Mouse (Mus musculus) spleen, postnatal 14 days (tissue): Measurements from ENCODE around the gene Dnhd1.
"Not testable (repeated sequence)": the region's sequence is repeated elsewhere in the genome, so short reads cannot be mapped to it uniquely, and the experiment has no call there.

Experiments
- DNase-seq, 2 experiments: peaks; one replicate each; pipeline ENCODE4 v3.0.0; 2021 to 2022; ENCODE audit warnings: low spot score in 2 of 2

Gene Dnhd1

DNA sequence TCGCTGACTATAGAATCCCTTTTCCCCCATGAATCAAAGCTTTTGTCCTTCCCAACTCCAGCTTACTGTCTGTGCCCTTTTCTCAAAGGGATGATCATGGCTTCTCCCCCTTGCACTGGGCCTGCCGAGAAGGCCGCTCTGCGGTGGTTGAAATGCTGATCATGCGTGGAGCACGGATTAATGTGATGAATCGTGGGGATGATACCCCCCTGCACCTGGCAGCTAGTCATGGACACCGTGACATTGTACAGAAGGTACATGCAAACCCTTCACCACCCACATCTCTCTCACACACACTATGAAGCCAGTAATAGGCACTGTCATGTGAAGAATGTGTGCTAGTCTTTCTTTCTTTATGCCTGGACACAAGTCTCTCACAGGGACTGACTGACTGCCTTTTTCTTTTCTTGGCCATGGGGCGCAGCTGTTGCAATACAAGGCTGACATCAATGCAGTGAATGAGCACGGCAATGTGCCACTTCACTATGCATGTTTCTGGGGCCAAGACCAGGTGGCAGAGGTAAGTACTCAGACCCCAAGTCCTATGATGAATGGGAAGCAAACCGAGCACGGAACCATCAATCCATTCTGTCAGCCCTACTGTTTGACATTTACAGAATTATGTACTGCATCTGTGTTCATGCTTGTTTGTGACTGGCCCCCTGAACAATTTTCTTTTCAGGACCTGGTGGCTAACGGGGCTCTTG is 89.6 kb downstream of the Dnhd1 start:
- DNase-seq = no peak

DNA sequence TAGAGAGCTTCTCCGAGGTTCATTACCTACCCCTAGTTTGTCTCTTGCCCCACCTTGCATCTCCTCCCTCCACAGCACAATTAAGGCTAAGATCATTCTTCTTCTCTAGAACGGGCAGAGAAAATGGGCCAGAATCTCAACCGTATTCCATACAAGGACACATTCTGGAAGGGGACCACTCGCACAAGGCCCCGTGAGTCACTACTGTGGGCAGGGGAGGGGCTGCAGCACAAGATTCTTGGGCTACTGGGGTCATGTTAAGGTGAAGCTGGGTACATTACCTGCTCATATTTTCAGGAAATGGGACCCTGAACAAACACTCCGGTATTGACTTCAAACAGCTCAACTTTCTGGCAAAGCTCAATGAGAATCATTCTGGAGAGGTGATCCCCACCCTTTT is 90.2 kb downstream of the Dnhd1 start:
- DNase-seq = no peak

DNA sequence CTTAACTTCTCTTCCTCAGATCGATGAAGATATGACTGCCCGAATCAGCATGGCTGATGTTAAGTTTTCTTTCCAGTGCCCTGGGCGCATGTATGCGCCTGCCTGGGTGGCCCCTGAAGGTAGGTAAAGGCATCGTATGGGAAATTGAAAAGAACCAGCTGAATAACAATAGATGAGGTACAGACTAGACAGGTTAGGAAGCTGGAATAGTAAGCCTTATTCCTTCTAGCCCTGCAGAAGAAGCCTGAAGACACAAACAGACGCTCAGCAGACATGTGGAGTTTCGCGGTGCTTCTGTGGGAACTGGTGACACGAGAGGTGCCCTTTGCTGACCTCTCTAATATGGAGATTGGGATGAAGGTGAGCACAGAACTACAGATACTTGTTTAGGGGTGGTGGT is 91.4 kb downstream of the Dnhd1 start:
- DNase-seq = no peak

DNA sequence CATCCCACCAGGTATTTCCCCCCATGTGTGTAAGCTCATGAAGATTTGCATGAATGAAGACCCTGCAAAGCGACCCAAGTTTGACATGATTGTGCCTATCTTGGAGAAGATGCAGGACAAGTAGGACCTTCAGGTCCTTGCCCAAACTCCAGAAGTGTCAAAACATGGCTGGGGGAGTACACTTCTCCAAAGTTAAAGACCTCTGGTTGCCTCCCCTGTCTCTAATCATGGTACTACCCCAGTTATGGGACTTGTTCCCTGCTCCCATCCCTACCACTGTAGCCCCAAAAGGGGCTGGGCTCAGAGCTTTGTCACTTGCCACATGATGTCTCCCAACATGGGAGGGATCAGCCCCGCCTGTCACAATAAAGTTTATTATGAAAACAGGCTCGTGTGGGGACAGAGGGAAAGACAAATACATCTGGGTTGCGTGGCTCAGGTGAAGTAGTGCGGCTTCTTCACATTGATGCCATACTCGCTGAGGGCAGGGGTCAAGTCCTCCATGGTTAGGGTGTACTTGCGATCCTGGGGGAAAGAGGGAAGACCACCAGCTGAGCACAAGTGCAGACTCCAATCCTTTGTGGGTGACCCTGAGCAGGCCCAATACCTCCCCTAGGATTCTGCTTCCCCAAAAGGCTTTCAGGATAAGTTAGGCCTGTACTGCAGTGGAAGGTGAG is 92.0 kb downstream of the Dnhd1 start:
- not testable (repeated sequence) for DNase-seq

DNA sequence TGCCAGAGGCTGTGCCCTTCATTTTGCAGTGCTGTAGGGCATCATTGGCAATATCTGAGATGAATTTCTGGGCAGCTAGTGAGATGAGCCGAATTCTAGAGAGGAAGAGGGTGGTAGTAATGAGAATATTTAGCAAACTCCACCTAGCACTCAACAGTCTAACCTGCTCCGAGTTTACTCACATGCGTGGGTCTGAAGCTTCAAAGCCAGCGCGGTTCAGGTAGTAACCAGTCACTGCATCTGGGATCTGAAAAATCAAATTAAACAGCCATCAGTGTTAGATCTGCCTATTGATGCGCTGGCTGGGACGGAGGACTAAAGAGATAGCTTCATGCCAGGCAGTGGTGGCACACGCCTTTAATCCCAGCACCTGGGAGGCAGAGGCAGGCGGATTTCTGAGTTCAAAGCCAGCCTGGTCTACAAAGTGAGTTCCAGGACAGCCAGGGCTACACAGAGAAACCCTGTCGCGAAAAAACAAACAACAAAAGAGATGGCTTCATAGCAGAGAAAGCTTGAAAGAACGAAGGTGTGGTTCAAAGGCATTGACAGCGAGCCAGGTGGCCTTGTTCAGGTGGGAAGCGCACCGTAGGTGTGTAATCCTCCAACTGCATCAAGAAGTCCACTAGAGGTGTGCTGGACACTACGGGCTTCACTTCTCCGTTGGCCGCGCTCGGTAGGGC is 92.8 kb downstream of the Dnhd1 start:
- DNase-seq = not testable (repeated sequence)

DNA sequence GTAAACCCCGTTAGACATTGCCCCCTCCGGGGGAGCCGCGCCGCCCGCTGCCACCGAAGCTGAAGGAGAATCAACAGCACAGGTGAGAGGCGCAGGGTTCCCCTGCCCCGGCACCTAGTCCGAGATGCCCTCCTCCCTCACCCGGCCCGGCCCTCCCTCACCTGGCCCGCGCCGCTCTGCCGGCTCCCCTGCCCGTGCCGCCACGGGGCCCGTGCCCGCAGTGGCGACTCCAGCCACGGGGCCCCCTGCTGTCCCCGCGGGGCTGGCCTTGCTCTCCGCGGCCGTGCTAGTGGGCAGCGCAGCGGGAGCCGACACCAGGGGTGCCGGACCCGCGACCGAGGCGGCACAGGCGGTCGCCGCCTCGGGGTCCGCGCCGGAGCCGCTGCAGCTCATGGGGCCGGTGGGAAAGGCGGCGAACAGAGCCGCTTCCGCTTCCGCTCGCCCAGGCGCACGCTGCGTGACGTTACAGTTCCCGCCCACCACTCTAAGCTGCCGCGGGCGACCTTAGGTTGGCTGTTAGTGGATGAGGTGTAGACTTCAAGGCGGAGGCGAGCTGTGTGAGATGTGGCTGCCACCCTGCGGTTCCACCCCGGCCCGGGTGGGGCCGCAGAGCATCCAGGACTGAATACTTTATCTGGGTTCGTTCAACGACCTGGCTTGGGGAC is 93.4 kb downstream of the Dnhd1 start, which contains the start of gene Taf10:
Gene Taf10 (minus strand): TSS at position 436 of the 665 bp plus-strand sequence.
- peak; percentile 76 to 86 for DNase-seq

DNA sequence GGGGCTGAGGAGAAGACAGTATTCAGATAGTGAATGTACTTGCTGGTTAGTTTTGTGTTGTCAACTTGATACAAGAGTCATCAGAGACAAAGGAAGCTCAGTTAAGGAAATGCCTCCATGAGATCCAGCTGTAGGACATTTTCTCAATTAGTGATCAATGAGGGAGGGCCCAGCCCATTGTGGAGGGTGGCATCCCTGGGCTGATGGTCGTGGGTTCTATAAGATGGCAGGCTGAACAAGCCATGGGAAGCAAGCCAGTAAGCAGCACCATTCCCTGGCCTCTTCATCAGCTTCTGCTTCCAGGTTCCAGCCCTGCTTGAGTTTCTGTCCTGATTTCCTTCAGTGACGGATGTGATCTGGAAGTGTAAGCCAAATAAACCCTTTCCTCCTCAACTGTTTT is 97.1 kb downstream of the Dnhd1 start:
- DNase-seq = no peak

DNA sequence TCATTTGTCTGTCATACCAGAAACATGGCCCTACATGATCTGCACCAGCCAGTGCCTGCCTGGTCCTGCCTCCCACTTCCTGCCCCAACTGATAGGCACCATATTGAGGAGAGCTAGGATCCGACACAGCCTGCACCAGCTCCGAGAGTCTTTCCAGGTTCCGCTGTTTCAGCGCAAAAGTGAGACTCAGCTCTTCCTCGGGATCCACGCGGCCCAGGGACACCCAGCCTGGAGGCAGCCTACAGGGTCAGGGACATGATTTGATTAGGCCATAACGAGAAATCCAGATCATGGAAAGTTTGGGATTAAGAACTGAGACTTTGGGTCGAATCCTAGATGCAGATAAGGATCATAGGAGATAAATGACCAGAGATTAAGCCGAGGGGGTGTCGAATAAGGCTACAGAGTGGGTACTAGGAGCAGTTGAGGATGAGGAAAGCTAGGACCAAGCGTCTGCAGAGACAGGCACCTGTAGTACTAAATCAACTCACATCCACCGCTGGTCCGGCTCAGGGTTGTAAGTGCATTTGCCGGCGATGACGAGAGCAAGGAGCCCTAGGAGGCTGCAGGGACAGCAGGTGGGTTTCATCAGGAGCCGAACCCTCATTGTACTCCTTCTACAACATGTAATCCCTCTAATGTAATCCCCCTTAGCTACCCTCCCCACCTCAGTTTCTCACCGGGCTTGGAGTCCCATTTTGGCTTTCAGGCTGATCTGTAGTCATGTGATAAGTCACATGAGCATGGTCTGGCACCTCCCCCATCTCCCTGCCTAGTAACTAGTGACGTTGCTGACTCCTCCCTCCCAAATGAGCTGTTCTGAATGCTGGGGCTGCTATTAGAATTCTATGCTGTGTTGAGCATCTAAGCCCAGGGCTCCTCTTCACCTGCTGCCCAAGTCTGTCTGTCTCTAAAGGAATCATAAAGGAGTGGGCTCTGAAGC is 101.1 kb downstream of the Dnhd1 start, which contains the start of gene Tpp1:
Gene Tpp1 (minus strand): TSS at position 745 of the 943 bp plus-strand sequence.
- peak; percentile 76 to 87 for DNase-seq

DNA sequence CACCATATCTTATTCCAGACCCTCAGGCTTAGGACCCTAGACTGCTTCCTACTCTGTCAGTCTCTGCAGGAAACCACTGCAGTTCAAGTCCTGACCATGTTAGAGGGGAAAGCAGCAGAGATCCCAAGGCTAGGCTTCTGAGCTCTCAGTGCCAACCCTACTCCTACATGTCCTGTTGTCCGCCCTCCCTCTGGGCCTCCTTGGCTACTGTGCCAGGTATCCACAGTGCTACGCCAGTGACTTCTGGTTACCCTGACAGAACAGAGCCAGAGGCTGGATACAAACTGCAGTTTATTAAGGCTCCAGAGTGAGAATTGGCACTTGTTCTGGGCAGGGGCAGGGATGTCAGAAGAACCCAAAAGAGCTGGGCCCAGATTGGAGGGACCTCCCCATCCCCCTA is 102.1 kb downstream of the Dnhd1 start:
- DNase-seq = no peak

DNA sequence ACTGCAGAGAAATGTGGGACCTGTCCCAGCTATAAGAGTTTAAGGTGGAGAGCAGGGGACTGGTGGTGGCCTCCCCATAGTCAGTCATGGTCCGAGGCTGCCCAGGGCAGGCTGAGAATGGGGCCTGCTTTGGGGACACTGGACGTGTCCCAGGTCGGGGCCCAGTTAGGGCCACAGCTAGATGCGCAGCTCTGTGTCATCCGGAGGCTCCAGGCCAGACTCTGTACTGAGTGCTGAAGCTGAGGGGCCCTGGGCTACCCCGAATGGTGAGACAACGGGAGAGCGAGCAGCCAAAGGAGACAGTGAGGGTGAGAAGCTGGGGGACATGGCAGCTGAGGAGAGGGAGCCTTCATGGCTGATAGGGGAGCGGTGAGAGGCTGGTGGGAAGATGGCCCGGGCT is 102.7 kb downstream of the Dnhd1 start:
- DNase-seq = no peak

DNA sequence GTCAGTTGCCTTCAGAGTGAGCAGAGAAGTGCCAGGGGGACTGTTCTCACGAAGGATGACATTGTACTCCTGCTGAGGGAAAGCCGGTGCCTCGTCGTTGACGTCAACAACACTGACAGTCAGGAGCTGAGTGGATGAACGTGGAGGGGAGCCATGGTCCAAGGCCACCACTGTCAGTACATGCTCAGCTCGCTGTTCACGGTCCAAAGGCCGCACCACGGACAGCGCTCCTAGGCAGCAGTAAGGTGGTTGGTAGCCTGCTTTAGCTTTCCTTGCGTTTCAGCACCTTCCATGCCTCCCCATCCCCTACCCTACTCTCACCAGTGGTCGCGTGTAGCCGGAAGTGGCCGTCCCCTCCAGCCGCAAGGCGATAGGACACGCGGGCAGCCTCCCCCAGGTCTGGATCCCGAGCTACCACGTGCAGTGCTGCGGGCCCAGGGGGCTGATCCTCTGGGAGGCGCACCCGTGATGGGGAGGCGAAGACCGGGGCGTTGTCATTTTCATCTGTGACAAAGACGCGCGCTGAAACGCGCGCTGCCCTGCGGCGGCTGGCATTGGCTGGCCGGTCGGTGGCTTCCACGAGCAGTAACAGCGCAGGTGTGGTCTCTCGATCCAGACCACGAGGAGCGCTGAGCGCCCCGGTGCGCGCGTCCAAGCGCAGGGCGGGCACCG is 111.3 kb downstream of the Dnhd1 start:
- no peak for DNase-seq

DNA sequence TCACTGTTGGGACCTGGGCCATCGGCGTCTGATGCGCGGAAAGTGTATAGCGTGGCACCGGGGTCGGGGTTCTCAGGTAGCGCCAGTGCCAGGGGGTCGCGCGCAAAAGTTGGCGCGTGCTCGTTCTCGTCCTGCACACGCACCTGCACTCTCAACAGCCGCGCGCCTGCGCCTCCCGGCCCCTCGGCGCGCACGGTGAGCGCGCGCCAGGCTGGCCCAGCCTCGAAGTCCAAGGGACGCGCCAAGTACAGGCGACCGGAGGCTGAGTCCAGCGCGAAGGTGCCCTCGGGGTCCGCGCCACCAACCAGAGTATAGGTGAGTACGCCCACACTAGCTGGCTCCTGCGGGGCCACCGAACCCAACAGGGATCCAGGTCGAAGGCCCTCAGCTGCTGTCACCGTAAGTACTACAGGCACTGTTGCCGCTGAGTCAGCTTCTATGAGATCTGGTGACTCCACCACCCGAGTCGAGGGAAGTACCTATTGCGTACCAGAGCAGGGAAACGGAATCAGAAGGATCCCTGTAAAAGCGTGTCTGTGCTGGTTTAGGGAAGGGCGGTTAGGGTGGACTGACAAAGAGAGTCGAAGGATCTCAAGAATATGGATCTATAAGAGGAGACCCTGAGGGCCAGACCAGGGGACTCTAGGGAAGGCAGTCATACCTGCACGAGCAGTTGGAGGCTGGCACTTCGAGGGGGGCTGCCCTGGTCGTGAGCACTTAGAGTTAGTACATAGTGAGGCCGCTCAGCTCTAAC is 112.1 kb downstream of the Dnhd1 start:
- no peak for DNase-seq

DNA sequence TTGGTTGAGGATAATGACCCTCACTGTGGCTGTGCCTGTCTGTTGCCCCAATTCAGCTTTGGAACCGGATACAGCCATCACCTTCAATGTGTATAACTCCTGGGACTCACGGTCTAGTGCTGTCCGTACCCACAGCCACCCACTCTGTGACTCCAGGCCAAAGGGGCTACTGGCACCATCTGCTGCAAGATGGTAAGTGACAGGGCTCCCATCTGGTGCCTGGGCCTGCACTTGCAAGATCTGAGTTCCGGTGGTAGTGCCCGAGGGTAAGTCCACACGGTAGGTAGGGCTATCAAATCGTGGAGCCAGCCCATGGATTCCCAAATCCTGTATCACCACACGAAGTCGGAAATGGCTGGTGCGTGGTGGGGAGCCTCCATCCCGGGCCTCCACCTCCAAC is 113.7 kb downstream of the Dnhd1 start:
- no peak for DNase-seq

DNA sequence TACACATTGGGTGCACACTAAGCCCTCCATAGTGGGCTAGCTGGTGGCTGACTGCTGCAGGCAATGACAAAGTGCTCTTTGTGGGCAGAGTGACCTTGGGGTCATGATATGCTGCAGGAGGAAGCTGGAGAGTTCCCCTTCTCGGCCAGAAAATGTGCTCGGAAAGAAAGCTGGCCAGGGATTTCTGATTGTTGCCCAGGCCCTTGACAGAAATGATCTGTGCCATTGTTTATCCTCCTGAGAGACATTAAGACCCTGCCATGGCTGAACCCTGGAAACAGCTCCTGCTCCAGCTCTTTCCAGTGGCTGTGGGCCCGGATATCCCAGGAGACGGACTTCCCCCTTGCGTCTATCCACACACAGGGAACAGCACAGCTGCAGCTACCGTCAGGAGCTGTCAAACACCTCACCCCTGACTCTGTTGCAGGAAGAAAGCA is 117.1 kb downstream of the Dnhd1 start:
- DNase-seq = no peak

DNA sequence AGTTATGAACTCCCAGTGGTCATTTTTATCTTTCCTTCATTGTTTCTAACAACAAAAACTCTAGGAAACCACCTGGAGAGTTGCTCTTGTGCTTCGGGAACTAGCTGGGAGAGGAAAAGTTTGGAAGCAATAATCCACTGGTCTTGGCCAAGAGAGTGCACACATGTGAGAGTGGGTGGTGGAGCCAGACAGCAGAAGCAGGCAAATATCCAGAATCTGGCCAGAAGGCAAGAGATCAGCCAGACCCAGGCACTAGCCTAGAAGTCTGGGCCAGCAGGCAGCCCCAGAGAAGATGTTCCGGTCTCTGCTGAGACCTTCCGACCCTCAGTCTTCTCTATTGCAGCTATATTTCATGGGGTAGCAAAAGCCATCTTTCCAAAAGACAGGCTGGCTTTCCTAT is 119.3 kb downstream of the Dnhd1 start:
- no peak for DNase-seq
